Mouse (Mus musculus) right cerebral cortex, postnatal 14 days (tissue): ENCODE data around the gene Poln.

Source experiments
- DNase-seq: peaks from one replicate; pipeline ENCODE4 v3.0.0; 2022

Gene Poln

DNA sequence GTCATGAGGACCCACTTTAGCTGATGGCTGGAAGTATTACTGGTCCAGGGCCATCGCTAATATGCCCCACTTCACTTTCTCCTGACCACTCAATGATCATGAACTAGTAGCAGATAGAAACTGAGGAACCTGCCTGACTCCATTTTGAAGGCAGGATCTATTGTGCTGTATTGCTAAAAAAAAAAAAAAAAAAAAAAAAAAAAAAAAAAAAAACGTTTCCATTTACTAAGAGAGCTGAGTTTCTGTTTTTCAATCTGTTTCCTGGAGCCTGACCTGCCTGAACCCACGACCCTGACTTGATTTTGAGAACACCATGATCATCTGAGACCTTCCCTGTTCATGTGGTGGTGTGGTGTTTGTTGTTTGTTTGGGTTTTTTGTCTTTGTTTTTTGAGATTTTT lies 193.0 kb downstream of the Poln start:
- no peak for DNase-seq

DNA sequence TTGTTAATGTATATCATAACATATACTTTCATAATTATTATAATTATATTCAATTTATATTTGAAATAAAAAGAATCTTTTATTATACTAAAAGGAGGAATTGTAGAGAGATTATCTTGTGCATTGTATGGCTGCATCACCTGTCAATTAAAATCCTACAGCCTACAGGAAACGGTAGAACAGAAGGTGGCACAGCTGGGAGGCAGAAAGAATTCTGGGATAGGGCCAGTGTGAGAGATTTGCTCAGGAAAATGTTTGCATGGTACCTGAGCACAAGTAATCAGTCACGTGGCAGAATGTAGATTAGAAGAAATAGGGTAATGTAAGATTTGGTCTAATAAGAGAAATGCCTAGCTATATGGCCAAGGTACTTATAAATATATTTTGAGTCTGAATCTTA lies 194.5 kb downstream of the Poln start:
- no peak for DNase-seq

DNA sequence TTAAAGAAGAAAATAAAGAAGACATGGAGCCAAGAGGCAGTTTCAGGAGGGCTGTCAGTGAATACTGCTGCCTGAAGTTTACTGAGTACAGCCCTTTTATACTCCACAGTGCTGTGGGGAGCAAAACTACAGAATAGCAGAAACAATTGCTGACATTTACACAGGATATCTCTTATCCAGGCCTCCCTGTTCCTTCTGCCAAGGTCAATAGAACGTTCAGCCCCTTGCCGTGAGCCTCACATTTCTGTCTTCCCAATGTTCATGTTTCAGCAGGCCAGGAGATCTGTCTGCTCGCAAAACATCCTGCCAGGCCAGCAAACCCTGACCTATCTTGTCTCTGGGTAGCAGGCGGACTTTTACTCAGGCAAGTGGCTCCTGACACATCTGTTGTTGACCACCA lies 209.9 kb downstream of the Poln start:
- DNase-seq: no peak
